Mouse (Mus musculus) kidney, adult 2 months (tissue): Measurements from ENCODE around the gene Calr4.

Experiments used
- CTCF ChIP-seq: fragments of 200-500 bp; conservative IDR thresholded peaks from 2 replicates; pipeline ENCODE4 v1.5.1; 2011; ENCODE audit warnings: low read depth, mild to moderate bottlenecking, control low read depth, low read length, moderate library complexity, mixed read lengths; ENCODE audit not compliant: insufficient read depth, insufficient read length
- POLR2A ChIP-seq: fragments of 200-500 bp; IDR thresholded peaks from one replicate; pipeline ENCODE4 v1.6.1; 2011; ENCODE audit warnings: low read depth, low read length, control low read depth

GRCm38 (mm10) chr4:109210881-109211280, 23.4 kb upstream of the Calr4 start:
- no peak for TF ChIP-seq POLR2A
- TF ChIP-seq CTCF: no peak
